Mouse (Mus musculus): ENCODE measurements around the gene Gm10447.

- TF ChIP-seq POLR2A (IDR thresholded peaks at IDR 0.05; ENCODE audit: borderline replicate concordance, extremely low read depth, insufficient read depth, insufficient read length, poor library complexity, severe bottlenecking) (no peak), CTCF (IDR thresholded peaks at IDR 0.05; ENCODE audit: borderline replicate concordance, extremely low read depth, insufficient read depth, insufficient read length) (no peak)
Observed at GRCm38 (mm10) chr11:53429182-53429581, 27.7 kb downstream of the Gm10447 start.
